Mouse (Mus musculus) left cerebral cortex, adult 8-10 months (tissue): ENCODE measurements at regions not wholly inside any gene's neighbourhood (a gene's known extent, or its start where the extent isn't known, plus 50 kb on each side); places are given as distances from the start of the nearest gene placed in this dataset.

Source experiments
- DNase-seq, 2 experiments: peaks; one replicate each; pipeline ENCODE4 v3.0.0; 2022; ENCODE audit warnings: low spot score in 2 of 2

DNA sequence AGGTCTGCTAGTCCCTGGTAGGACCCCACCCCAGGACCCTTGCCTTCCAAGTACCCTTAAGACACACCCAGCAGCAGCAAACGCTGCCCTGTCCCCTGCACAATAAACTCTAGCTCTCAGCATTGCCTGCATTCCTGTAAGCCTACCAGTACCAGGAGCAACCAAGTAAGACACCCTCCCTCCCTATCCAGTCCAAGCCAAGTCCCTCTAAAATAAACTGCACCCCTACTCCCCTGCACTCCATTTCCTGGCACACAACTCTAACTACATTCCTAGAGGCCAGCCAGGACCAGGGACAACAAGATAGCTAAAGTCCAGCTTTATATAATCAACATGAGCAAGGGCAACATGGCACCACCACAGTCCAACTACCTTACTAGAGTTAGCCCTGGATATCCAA, 103.5 kb downstream of the Ids start:
- DNase-seq = no peak

DNA sequence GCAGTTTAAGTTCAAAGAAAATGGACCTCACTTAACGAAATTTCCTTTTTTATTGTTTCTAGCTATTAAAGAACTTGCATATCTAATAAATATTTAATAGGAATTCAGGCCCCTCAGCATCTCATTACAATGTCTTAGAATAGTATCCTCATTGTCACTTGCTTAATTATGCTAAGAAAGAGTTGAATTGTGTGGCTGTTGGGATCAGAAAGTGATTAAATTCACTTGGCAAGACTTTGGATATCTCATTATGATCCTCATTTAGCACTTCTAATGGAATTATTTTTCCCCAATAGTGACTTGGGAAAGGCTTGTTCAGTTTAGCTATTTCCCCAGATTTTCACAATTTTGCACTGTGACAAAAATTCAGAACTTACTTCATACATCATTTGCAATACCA, 148.9 kb downstream of the Ids start:
- no peak for DNase-seq

DNA sequence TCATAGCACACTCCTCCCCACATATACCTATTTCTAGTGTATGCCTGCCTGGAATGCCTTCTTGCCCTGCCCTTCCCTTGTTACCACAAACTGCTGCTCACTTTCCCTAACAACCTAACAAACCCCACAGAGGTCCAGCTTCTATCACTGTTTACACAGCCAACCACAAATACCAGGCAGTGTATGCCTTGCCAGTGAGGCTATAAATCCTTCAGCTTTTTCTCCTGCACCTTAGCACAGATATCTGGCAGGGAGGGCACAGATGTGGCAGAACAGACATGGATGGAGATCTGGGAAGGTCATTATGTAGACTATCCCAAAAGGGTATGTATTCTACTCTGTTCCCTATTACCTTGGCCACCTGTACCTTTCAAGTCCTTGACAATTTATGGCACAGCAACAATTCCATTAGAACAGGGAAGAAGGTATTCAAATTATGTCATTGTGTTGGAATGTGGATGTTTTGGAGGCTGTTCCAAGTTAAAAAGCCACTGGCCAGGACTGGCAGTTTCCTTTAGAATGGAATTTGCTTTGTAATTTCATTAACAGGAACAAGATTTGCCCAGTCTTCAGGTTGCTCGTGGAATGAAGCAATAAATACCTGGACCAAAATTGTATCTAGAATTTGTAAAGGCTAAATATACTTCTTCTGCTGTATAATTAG, 180.3 kb downstream of the Ids start:
- no peak for DNase-seq

DNA sequence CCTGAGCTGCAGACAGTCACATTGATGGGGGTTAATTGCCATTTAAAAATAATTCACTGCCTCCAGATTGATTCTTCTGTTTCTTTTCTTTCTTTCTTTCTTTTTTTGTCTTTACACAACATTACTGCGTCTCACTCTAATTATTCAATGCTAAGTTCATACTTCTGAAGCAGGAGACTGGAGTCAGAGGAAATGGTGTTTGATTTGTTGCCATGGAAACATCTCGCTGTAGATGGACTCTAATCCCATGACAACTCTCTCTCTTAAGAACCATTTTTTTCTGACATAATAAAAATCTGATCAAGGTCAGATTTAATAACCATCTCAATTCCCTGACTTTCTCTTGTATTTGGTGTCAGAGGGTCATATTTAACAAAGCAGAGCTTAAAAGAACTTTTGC, 195.1 kb downstream of the Ids start:
- DNase-seq = no peak

DNA sequence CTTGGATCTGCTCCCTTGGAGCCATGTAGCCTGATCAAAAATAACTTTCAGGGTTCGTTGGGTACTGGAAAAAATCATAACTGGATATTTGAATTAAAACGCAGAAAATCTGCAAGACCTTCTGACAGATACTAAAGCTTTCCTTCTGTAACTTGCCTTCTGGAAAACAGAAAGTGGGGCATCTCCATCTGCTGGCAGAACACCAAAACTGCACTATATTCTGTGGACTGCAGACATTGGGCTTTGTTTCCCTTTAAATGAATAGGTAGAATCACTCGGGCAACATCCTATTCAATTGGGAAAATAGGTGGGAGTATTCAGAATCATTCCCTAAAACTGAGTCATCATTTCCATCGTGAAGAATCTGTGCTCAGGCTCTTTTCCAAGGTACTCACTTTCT, 203.9 kb downstream of the Ids start:
- DNase-seq = peak in 1 of 2 experiments; percentile 7
